Mouse (Mus musculus) layer of hippocampus, adult 11-12 months (tissue): ENCODE data around the gene AI464131.
A peak's percentile ranks its signal among the peaks of the same experiment; 100 is the strongest.

Experiments used
- DNase-seq: peaks from one replicate; pipeline ENCODE4 v3.0.0; 2022; ENCODE audit warnings: low spot score

The AI464131 gene

GRCm38 (mm10) chr4:41504325-41504724 is 1.4 kb upstream of the AI464131 start:
- DNase-seq: no peak

DNA sequence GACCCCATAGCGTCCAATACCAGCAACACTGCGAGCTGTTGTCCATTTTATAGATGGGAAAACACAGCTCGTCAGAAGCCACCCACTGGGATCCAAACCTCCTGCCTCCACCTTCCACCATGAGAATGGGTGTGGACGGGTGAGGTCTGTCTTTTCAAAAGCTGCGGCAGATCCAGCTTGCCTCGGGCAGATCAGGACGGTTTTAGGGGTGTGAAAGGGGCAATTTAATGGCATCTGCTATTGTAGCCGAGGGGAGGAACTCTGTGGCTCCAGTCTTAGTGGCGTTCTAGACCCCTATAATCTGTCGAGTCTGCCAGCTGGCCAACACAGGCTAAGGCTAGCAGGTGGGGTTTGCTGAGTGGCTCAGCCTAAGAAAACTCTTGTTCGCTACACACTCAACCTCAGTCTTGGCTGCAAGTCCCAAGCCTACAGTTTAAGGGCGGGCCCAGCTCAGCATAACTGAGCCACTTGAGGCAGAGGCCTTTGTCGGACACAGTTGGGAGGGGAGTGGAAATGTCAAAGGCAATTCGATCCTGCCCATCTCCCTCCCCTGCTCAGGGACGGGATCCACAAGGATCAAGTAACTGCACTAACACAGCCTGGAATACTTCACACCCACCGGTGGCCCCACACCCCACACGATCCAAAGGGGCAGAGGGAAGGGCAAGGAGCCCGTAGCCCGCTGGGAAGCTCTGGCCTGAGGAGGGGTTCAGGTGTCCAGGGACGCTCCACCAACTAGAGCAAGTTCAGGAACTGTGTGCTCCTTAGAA is 520 bp downstream of the AI464131 start:
- DNase-seq: peak; percentile 24

DNA sequence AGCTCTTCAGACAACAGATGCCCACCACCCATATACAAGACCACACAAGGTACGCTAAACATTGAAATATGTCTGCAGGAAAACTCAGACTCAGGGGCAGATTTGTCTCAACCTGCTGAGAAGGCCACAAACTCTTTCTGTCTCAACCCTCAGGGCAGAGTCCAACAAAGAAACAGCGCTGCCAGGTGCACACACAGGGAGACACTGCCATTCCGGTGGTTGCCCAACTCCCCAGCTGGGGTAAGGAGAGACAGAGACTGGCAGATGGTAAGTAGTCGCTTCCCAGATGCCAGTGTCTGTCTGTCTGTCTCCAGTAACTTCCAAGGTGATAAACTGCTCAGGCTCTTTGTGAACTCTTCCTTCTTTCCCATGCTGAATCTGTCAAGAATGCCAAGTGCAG is 2.1 kb downstream of the AI464131 start:
- DNase-seq: no peak

GRCm38 (mm10) chr4:41499619-41500018 is 3.3 kb downstream of the AI464131 start:
- DNase-seq: no peak

DNA sequence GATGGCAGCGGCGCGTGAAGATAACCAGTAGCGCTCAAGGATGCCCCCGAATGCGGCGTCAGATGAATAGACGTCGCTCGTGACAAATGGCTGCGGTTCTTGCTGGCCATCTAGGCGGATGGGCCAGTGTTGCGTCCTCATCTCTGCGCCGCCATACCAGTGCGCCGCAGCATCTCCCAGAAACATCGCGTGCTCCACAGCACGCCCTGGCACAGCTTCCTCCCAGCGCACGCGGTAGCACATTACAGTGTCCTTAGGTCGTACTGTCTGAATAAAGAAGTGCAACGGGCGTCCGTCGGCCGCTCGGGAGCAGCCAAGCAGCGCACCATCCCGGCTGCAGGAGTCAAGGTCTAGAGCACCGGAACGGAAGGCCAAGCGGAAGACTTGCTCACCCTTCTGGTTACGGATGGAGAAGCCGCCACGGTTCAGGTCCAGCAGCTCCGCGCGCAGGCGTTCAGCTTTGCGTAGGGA is 3.9 kb downstream of the AI464131 start:
- DNase-seq: no peak

DNA sequence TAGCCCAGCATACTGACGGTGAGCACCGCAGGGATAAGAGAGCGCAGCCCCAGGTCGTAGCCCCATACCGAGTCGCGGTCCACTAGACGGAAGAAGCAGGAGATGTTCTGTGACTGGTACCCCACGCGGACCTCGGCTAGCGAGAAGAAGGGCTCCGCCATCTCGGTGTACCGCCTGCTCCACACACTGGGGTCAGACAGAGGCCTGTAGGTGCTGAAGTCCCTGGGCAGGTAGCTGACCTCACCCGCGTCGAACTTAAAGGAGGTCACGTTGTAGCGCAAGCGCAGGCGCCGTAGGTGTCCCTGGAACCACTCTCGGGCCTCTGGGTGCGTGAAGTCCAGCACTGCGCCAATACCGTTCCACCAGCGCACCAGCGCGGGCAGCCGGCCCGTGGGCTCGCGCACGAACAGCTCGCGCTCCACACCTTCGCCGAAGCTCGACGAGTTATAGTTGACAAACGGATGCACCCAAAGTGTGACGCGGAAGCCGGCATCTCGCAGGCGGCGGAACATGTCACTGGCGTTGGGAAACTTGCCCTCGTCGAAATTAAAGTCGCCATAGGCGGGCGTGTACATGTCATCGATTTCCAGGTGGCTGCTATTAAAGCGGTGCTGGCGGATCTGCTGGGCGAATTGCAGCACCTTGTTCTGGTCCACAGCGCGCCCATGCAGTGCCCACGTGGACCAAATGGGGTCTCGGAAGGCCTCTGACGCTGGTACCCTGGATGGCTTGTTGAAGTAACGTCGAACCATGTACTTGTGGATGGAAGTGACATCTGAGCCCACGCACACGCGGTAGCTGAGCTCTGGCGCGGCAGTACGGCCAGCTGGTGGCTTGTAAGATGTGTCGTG is 4.7 kb downstream of the AI464131 start:
- DNase-seq: no peak

- no peak for DNase-seq
These were observed 5.3 kb downstream of the AI464131 start for GRCm38 (mm10) chr4:41497579-41497978.

- no peak for DNase-seq
These were observed 5.8 kb downstream of the AI464131 start for GRCm38 (mm10) chr4:41497046-41497445.

- DNase-seq: peak; percentile 50
These were observed 7.0 kb downstream of the AI464131 start for GRCm38 (mm10) chr4:41495850-41496249.

- no peak for DNase-seq
These were observed 7.8 kb downstream of the AI464131 start for GRCm38 (mm10) chr4:41495076-41495475.

GRCm38 (mm10) chr4:41494378-41494777 is 8.5 kb downstream of the AI464131 start:
- no peak for DNase-seq

- no peak for DNase-seq
These were observed 9.3 kb downstream of the AI464131 start for GRCm38 (mm10) chr4:41493464-41494116.

- DNase-seq: no peak
These were observed 9.9 kb downstream of the AI464131 start for GRCm38 (mm10) chr4:41492951-41493350.

- DNase-seq: peak; percentile 44
These were observed 21.3 kb downstream of the AI464131 start for GRCm38 (mm10) chr4:41481601-41482017.

DNA sequence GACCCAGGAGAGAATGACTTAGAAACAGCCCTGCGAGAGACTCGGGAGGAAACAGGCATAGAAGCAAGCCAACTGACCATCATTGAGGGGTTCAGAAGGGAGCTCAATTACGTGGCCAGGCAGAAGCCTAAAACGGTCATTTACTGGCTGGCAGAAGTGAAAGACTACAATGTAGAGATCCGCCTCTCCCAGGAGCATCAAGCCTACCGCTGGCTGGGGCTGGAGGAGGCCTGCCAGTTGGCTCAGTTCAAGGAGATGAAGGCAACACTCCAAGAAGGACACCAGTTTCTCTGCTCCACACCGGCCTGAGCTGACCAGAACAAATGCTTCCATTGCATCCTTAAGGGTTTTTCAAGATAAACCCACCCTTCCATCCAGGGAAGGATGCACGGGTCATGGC is 22.6 kb downstream of the AI464131 start:
- no peak for DNase-seq

GRCm38 (mm10) chr4:41479456-41479804 is 23.4 kb downstream of the AI464131 start:
- DNase-seq: no peak

DNA sequence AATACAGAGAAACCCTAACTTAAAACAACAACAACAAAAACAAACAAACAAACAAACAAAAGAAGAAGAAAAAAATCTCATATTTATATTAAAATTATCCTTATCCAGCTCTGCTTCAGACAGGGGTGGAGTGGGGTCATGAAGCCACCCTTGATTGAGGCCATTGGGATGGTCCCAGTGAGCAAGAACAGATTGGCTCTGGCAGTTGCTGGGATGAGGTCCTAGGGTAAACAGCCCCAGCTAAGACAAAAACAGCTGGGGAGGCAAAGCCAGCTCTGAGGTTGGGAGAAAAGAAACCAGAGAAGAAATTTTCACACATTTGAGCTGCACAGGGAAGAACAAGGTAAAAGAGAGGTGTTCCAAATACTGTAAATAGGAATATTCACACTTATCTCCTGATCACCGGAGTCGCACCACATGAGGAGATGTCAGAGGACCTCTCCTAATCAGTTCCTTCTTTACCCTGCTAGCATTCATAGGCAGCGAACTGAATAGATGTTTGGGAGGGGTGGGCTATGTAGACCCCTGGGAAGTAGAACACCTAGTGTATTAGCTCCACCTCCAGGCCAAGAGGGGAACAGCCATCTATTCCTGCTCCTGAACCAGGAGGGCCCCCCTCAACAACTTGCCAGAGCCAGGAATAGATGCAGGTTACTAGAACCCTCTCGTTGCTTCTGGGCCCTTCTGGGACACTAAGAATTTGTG is 24.0 kb downstream of the AI464131 start:
- no peak for DNase-seq

- DNase-seq: no peak
These were observed 25.2 kb downstream of the AI464131 start for GRCm38 (mm10) chr4:41477648-41478160.

- no peak for DNase-seq
These were observed 31.5 kb downstream of the AI464131 start for GRCm38 (mm10) chr4:41471384-41471689.

DNA sequence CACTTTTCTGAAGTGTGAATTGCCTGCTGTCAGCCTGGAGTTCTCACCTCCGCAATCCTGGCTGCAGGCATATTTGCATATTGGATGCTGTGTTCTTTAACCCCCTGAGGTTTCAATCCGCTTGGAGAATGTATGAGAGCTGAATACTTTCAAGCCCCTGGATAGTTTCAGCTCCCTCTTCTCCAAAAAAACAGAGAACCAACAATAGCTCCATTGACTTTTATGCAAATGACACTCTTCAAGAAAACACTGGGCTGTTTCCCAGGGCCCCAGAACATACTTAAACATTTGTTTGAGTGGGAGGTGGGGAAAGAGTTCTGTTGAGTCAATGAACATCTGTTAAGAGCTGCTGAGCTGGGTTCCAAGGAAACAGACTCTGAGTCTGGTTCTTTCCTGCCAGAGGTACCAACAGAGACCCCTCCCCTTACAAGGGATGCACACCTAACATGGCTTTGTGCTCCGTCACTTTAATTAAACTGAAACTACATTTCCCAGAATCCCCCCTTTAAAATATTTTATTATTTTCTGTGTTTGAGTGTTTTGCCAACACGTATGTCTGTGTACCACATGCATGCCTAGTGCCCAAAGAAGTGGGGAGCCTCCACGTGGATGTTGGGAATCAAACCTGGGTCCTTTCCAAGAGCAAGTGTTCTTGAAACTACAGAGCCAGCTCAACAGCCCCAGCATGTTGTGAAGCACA is 32.0 kb downstream of the AI464131 start:
- DNase-seq: peak; percentile 53

DNA sequence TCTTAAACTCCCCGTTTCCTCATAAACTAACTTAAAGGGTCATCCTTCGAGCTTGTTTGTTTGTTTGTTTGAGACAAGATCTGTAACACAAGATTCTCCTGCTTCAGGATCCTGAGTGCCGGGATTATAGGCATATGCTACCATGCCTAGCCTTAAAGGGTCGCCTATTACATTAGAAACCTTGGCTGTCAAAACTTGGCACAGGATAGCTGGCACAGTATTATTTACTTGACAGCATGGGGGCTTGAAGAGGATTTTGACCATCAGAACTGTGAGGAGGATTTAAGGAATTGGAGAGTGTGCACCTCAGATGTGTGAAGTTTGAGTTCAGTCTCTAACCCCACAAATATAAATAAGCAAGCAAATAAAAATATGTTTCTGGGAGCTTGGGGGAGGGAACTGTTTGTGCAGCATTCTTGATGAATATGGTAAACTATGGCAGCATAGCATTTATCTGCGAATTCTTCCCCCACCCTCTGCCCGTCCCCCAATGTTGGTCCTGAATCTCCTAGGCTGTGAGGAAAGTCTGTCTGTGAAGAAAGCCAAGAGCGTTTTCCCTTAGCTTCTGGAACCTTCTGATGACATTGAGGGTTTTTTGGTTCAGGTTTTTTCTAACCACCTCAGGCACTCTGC is 32.7 kb downstream of the AI464131 start:
- DNase-seq: no peak
